Mouse (Mus musculus): ENCODE measurements around the gene Aktip. TPM values are rescaled to one million over a fixed set of nuclear protein-coding genes. Genes with fewer than 3 reads are reported as not detected.

Aktip gene
- polyA plus RNA-seq, 1 experiment from 2014 or later = 125 TPM

DNA sequence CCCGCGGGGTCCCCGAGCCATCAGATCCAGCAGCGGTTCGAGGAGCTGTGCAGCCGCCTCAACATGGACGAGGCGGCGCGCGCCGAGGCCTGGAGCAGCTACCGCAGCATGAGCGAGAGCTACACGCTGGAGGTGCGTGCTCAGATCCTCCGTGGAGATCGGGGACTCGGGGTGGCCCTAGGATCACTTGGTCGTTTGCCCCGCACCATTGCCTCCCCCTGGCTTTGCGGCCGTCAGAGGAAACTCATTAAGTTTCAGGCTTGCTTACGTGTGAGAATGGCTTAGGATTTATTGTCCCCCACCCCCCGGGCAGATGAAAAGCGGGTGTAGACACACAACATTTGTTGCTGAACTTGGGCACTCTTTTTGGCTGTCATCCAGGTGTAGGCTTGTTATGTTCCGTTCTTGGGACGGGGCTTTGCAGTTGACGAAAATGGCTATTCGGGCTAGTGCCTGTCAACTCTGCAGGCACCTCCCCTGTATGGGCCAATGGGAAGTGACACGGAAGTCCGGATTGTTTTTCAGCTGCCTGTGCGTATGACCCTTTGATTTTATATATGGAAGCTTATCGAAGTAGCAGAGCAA is 129.4 kb downstream of the Aktip start:
- under 1% methylated on average over 34 of the region's 34 CpGs for WGBS
- H3K4me1 ChIP-seq (replicated peaks) = peaks cover 22% of the 10 kb centered on the region

DNA sequence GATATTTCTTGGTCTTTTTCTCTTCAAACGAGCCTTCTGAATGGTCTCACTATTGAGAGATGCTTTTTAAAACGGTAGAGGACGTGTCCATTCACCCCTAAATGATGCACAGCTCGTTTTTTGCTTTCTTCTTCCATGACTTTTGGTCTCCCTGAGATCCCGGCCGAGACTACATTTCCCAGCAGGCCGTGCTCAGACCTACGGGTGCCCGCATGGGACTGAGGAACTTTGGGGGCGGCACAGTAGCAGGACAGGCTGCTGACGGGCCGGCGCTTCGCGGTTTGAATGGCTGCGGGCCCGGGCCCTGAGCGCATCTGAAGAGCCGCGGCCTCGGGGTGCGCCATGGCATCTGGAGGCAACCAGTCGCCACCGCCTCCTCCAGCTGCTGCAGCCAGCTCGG is 129.9 kb downstream of the Aktip start, which contains the start of gene Rbl2:
Rbl2 (plus strand) TSS at position 224 of the 400 bp plus-strand sequence.
- ATAC-seq (ENCODE audit: low FRiP score) = peak; percentile 98
- 0% methylated on average over 25 of the region's 25 CpGs for WGBS
- peak within 1 kb of the TSS; percentile 83 for H3K4me3 ChIP-seq
- H3K27ac ChIP-seq = peak within 1 kb of the TSS; percentile 91
- H3K36me3 ChIP-seq = no peaks in the 10 kb centered on the region
- peak within 1 kb of the TSS; percentile 65 for H3K4me2 ChIP-seq
- no peaks in the 10 kb centered on the region for H3K9me3 ChIP-seq
- peaks cover 22% of the 10 kb centered on the region for H3K4me1 ChIP-seq (replicated peaks)
- peak within 1 kb of the TSS; percentile 88 for H3K9ac ChIP-seq
- H3K27me3 ChIP-seq = no peaks in the 10 kb centered on the region

More for the DNA sequence above, 129.4 kb downstream of the Aktip start:
- Histone ChIP-seq H3K36me3 (peaks cover 2% of the 10 kb centered on the region), H3K9me3 (no peaks in the 10 kb centered on the region), H3K4me3 (peak overlapping the region; percentile 83), H3K4me2 (peak overlapping the region; percentile 65), H3K27ac (peak overlapping the region; percentile 91), H3K27me3 (no peaks in the 10 kb centered on the region), H3K9ac (peak overlapping the region; percentile 88)
- peak; percentile 88 for ATAC-seq (ENCODE audit: low FRiP score)

DNA sequence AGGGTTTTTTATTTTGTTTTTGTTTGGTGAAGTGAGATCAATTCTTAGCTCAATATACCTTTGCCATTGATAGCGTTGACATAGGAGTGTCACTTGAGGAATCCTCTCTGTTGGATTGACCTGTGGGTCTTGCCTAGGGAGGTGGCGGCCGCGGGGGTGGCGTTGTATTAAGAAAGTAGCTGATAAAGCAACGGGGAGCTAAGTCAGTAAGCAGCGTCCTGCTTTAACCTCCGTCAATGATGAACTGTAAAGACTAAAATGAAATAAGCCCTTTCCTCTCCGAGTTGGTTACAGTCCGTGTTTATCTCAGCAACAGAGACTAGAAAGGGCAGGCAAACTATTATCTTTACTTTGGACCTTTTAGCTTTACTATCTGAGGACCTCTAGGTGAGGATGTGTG is 130.4 kb downstream of the Aktip start:
- H3K27me3 ChIP-seq = no peaks in the 10 kb centered on the region
- ATAC-seq (ENCODE audit: low FRiP score) = peak; percentile 21; the same call in 1 of the 2 replicates
- peaks cover 22% of the 10 kb centered on the region for H3K4me1 ChIP-seq (replicated peaks)
- H3K9ac ChIP-seq = peak overlapping the region; percentile 88
- peak overlapping the region; percentile 65 for H3K4me2 ChIP-seq
- no peaks in the 10 kb centered on the region for H3K36me3 ChIP-seq
- 0 out of 2 replicates have a peak overlapping the region, but pooled peaks have one; percentile 91 for H3K27ac ChIP-seq
- WGBS = 15% methylated on average over 10 of the region's 10 CpGs
- H3K9me3 ChIP-seq = no peaks in the 10 kb centered on the region
- H3K4me3 ChIP-seq = peak overlapping the region; percentile 83

DNA sequence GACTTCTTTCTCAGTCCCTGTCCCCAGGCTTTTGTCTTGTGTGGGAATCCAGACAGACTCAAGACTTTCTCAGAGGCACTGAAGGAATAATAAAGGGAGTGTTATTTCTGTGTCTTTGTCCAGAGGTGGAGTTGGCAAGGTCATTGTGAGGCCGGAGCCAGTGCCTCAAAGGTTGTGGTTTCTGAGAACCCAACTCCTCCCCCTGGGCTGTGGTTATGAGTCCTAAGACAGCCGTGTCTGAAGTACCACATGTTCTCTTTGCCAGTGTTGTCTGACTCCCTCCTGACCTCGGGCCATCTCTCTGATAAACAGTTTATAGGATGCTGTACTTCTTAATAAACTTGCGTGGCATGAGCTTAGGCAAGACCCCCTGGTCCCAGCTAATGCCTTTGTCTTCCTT is 134.6 kb downstream of the Aktip start:
- no peak overlapping the region for H3K9ac ChIP-seq
- H3K4me1 ChIP-seq (replicated peaks) = peaks cover 6% of the 10 kb centered on the region; the same call in 1 of the 2 replicates
- H3K4me2 ChIP-seq = no peak overlapping the region
- H3K36me3 ChIP-seq = no peaks in the 10 kb centered on the region
- no peak for ATAC-seq (ENCODE audit: low FRiP score)
- no peak overlapping the region for H3K27ac ChIP-seq
- H3K27me3 ChIP-seq = no peaks in the 10 kb centered on the region
- no peaks in the 10 kb centered on the region for H3K9me3 ChIP-seq
- WGBS = 72% methylated on average over 4 of the region's 4 CpGs
- no peak overlapping the region for H3K4me3 ChIP-seq

Other genes starting within 250 kb of the Aktip start
- gene Rbl2, start 129.9 kb downstream of the Aktip start, polyA plus RNA-seq (2015; fragmentation: Nextera tagmentation; extraction: Ambion mirVana) = 19.4 and 20.1 TPM in 2 replicates
- gene Rpgrip1l, start 113.3 kb upstream of the Aktip start, polyA plus RNA-seq (2015; fragmentation: Nextera tagmentation; extraction: Ambion mirVana) = 10.3 and 10.6 TPM in 2 replicates
- gene Fto, start 113.5 kb upstream of the Aktip start, polyA plus RNA-seq (2015; fragmentation: Nextera tagmentation; extraction: Ambion mirVana) = 126 and 131 TPM in 2 replicates

Measured in hindbrain, embryonic 13.5 days (tissue).